In the genomic region with DNA sequence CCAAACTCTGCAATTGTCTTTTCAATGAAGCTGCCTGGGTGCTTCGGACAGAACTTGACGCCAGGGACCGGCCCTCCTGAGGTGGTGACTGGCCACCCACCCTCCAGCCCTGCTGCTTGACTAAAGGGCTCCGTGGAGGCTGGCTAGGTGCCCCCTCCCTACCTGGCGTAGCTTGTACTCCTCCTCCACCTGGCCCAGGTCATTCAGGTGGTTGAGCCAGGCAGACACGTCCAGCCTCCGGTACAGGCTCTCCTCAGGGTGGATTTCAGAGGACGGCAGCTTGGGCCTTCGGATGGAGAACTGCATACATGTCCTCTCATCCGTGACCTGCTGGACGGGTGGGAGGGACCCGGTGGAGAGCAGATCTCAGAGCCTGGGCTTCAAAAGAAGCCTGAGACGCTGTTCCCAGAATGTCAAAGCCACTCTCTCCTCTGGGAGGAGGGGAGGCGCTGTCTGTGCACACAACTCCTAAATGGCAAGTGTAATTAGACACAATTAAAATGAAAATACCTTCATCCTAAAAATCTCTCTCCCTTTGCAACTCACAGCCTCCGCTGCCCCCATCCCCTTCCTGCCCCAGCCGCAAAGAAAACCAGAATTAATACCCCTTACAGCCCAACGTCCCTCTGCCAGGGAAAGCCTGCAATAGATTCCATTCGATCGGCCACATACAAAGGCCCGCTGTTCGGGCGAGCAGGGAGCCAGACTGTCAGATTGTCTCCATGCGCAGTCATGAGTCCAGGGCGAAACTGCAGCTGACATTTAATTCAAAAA, we compare ENCODE assay signal across 11 mouse cellular contexts.
A peak's percentile ranks its signal among the peaks of the same experiment; 100 is the strongest.
DNase-seq lines count a peak whose midpoint lies in the region; ATAC-seq and TF ChIP-seq lines count a peak whose summit lies in the region.
"Had no signal": no experiment of that assay in that cellular context is flagged by ENCODE, and none has a peak within 500 bp of the region (broad histone marks: within the 10 kb centered on the region; RNA-seq: fewer than 3 reads in every experiment).

No protein-coding gene starts in this region.

- no peak for ATAC-seq in heart, embryonic 12.5 days (ENCODE audit: insufficient number of reproducible peaks, low FRiP score)
- ATAC-seq in forebrain, embryonic 13.5 days: peak; percentile 72
- peak; percentile 64 for ATAC-seq in kidney, embryonic 16.5 days (ENCODE audit: low FRiP score, low TSS enrichment)
- ATAC-seq in midbrain, postnatal 0 days (ENCODE audit: low FRiP score): peak; percentile 51
- ATAC-seq: intestine, postnatal 0 days had no signal

- no peaks in the 10 kb centered on the region for H3K9me3 ChIP-seq in heart, embryonic 12.5 days (replicated peaks)
- no peaks in the 10 kb centered on the region for H3K9me3 ChIP-seq in forebrain, embryonic 13.5 days (replicated peaks)
- H3K9me3 ChIP-seq in kidney, embryonic 16.5 days (ENCODE audit: low read length): no peaks in the 10 kb centered on the region
- no peaks in the 10 kb centered on the region for H3K9me3 ChIP-seq in midbrain, postnatal 0 days (ENCODE audit: low read length)

- peak; percentile 29; the same call in 1 of the 2 replicates for TF ChIP-seq CTCF in midbrain, postnatal 0 days (IDR thresholded peaks at IDR 0.05)

- H3K9ac ChIP-seq in heart, embryonic 12.5 days: no peak overlapping the region
- H3K9ac ChIP-seq in forebrain, embryonic 13.5 days: peak overlapping the region; percentile 56
- peak overlapping the region; percentile 44; the same call in 1 of the 2 replicates for H3K9ac ChIP-seq in kidney, embryonic 16.5 days (replicated peaks; ENCODE audit: low read length)
- peak overlapping the region; percentile 42 for H3K9ac ChIP-seq in midbrain, postnatal 0 days (replicated peaks; ENCODE audit: low read length, poor library complexity, severe bottlenecking)

- H3K4me2 ChIP-seq in heart, embryonic 12.5 days: peak overlapping the region; percentile 35
- peak overlapping the region; percentile 45 for H3K4me2 ChIP-seq in forebrain, embryonic 13.5 days
- peak overlapping the region; percentile 43 for H3K4me2 ChIP-seq in kidney, embryonic 16.5 days (replicated peaks; ENCODE audit: low read depth, low read length)
- H3K4me2 ChIP-seq in midbrain, postnatal 0 days (ENCODE audit: low read depth, low read length, poor library complexity, severe bottlenecking): peak overlapping the region; percentile 29

- WGBS in heart, embryonic 12.5 days: 42% methylated on average over 24 of the region's 24 CpGs
- WGBS in forebrain, embryonic 13.5 days: 7% methylated on average over 24 of the region's 24 CpGs
- 28% methylated on average over 24 of the region's 24 CpGs for WGBS in kidney, embryonic 16.5 days
- 17% methylated on average over 24 of the region's 24 CpGs for WGBS in midbrain, postnatal 0 days

- peaks cover 34% of the 10 kb centered on the region for H3K27me3 ChIP-seq in heart, embryonic 12.5 days (replicated peaks)
- peaks cover 11% of the 10 kb centered on the region; the same call in 1 of the 2 replicates for H3K27me3 ChIP-seq in forebrain, embryonic 13.5 days
- peaks cover 10% of the 10 kb centered on the region; the same call in 1 of the 2 replicates for H3K27me3 ChIP-seq in kidney, embryonic 16.5 days (ENCODE audit: insufficient read depth, low read length)
- no peaks in the 10 kb centered on the region for H3K27me3 ChIP-seq in midbrain, postnatal 0 days (ENCODE audit: insufficient read depth, low read length)

- H3K27ac ChIP-seq in heart, embryonic 12.5 days (ENCODE audit: poor library complexity, severe bottlenecking): no peak overlapping the region
- H3K27ac ChIP-seq in forebrain, embryonic 13.5 days: peak overlapping the region; percentile 89
- H3K27ac ChIP-seq in kidney, embryonic 16.5 days (ENCODE audit: low read length): peak overlapping the region; percentile 65
- H3K27ac ChIP-seq in midbrain, postnatal 0 days (ENCODE audit: low read depth, low read length): peak overlapping the region; percentile 68
- H3K27ac ChIP-seq: macrophage had no signal

- no peak for DNase-seq in heart, adult 9 months (ENCODE audit: low spot score in 2 of 2)
- peak; percentile 68 for DNase-seq in midbrain, postnatal 0 days (ENCODE audit: low spot score)
- no peak for DNase-seq in frontal cortex, postnatal 36 days (ENCODE audit: low spot score in 2 of 2)
- no peak for DNase-seq in adrenal gland, postnatal 36 days
- DNase-seq in adipocyte (ENCODE audit: low spot score): no peak
- DNase-seq: adrenal gland, postnatal 25 days had no signal

- H3K4me3 ChIP-seq in heart, embryonic 12.5 days: 0 out of 2 replicates have a peak overlapping the region, but pooled peaks have one; percentile 4
- H3K4me3 ChIP-seq in forebrain, embryonic 13.5 days: 0 out of 2 replicates have a peak overlapping the region, but pooled peaks have one; percentile 13
- H3K4me3 ChIP-seq in kidney, embryonic 16.5 days (ENCODE audit: low read length): 0 out of 2 replicates have a peak overlapping the region, but pooled peaks have one; percentile 10
- no peak overlapping the region for H3K4me3 ChIP-seq in midbrain, postnatal 0 days (ENCODE audit: low read depth, low read length)

- H3K36me3 ChIP-seq in heart, embryonic 12.5 days: peaks cover 34% of the 10 kb centered on the region
- peaks cover 39% of the 10 kb centered on the region for H3K36me3 ChIP-seq in forebrain, embryonic 13.5 days (ENCODE audit: poor library complexity, severe bottlenecking)
- peaks cover 12% of the 10 kb centered on the region; the same call in 1 of the 2 replicates for H3K36me3 ChIP-seq in kidney, embryonic 16.5 days (ENCODE audit: insufficient read depth, low read length)
- 0 out of 2 replicates have a peak, but pooled peaks cover 17% of the 10 kb centered on the region for H3K36me3 ChIP-seq in midbrain, postnatal 0 days (ENCODE audit: insufficient read depth, low read length)

- H3K4me1 ChIP-seq in heart, embryonic 12.5 days (replicated peaks): peaks cover 47% of the 10 kb centered on the region
- peaks cover 64% of the 10 kb centered on the region for H3K4me1 ChIP-seq in forebrain, embryonic 13.5 days
- H3K4me1 ChIP-seq in kidney, embryonic 16.5 days (ENCODE audit: insufficient read depth, low read length): peaks cover 59% of the 10 kb centered on the region
- H3K4me1 ChIP-seq in midbrain, postnatal 0 days (ENCODE audit: insufficient read depth, low read length): peaks cover 12% of the 10 kb centered on the region; the same call in 1 of the 2 replicates
